Mouse (Mus musculus): ENCODE measurements around the gene Lrrc4c.
A peak's percentile ranks its signal among the peaks of the same experiment; 100 is the strongest.

Gene Lrrc4c

DNA sequence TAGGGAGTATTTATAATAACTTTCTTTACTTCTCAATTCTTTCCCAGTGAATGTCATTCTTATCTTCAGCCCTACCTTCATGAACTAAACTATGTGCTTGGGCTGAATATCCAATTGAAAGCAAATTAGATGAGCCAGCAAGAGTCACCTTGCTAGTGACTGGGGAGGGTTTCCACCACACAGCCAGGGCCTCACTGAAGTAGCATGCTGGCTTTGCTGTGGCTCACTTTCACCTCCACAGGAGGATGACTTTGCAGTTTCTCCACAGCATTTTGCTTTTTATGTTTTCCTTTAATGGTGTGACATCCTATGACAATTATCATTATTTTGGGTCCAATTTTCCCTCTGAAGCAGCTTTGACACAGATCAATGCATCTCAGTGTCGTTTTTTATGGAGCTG lies 1000.0 kb downstream of the Lrrc4c start:
- no peak for DNase-seq

GRCm38 (mm10) chr2:97318536-97318935 lies 1000.6 kb downstream of the Lrrc4c start:
- no peak for DNase-seq

DNA sequence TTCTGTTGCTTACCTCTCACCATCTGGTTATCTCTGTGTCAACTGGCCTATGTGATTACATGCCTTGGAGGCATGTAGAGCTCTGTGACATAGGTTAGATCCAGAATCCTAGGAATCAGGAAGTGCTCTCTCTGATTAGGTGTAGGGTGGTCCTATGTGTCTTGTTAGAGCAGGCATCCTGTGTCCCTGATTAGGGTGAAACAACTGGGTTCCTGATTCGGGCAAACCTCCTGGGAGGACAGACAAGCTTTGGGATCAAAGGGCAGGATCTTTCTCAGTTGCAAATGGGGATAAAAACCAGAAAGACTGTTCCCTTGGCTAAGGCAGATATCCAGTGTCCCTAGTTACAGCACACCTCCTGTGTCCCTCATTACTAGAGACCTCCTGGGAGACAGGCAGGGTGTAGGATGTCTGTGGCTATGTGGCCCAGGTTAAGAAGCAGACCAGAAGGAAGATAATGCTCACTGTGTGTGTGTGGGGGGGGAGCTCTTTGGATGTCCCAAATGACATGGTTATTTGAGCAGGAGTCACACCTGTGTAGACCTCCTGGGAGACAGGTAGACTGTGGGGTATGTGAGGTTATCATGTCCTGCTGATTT lies 1014.2 kb downstream of the Lrrc4c start:
- DNase-seq, result no peak

GRCm38 (mm10) chr2:97339627-97340026 lies 1021.7 kb downstream of the Lrrc4c start:
- no peak for DNase-seq

DNA sequence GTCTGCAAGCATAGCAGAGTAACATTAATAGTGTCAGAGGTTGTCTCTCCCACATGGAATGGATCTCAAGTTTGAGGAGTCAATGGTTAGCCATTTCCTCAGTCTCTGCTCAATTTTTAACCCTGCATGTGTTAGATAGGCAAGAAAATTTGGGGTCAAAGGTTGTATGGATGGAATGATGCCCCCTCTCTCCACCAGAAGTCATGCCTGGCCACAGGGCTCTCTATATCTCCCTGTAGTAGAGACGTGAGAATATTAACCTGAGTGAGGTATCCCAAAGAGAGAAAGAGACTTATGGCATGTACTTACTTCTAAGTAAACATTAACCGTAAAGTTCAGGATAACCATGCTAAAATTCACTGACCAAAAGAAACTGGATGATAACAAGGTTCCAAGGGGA lies 1043.3 kb downstream of the Lrrc4c start:
- no peak for DNase-seq

GRCm38 (mm10) chr2:97369978-97370377 lies 1052.0 kb downstream of the Lrrc4c start:
- DNase-seq, result no peak

DNA sequence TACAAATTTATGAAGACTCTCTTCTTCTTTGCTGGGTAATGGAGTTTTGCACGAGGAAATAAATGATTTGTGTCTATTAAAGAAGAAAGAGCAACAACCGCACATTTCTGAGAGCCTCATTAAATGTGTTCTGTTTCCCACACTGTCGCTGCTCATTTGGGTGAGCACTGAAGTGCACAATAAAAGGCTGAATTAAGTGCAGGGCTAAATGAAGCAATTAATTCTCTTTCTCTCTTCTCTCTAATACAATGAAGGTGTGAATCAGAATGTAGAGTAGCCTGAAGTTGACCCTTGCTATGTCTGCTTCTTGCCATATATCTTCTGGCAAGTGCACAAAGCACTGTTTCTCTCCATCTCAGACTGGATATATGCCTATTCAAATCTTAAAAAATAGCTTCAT lies 1073.5 kb downstream of the Lrrc4c start:
- no peak for DNase-seq

DNA sequence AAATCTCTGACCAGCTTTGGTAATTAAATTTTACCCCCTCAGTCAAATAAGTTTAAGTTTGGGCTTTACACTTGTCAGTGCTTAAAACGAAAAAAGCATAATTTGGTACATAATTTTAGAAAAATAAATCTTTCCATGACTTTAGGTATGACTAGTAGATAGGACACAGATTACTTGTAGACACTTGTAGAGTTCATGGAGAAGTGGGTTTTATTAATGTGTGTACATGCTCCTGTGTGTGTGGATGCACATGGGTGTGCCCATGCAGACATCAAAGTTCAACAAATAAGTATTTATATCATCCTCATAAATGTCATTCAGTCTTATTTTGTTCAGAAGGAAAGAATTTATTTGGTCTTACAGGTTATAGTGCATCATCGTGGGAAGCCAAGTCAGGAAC lies 1073.9 kb downstream of the Lrrc4c start:
- no peak for DNase-seq

- no peak for DNase-seq
Measured at GRCm38 (mm10) chr2:97413066-97413465, 1095.1 kb downstream of the Lrrc4c start.

DNA sequence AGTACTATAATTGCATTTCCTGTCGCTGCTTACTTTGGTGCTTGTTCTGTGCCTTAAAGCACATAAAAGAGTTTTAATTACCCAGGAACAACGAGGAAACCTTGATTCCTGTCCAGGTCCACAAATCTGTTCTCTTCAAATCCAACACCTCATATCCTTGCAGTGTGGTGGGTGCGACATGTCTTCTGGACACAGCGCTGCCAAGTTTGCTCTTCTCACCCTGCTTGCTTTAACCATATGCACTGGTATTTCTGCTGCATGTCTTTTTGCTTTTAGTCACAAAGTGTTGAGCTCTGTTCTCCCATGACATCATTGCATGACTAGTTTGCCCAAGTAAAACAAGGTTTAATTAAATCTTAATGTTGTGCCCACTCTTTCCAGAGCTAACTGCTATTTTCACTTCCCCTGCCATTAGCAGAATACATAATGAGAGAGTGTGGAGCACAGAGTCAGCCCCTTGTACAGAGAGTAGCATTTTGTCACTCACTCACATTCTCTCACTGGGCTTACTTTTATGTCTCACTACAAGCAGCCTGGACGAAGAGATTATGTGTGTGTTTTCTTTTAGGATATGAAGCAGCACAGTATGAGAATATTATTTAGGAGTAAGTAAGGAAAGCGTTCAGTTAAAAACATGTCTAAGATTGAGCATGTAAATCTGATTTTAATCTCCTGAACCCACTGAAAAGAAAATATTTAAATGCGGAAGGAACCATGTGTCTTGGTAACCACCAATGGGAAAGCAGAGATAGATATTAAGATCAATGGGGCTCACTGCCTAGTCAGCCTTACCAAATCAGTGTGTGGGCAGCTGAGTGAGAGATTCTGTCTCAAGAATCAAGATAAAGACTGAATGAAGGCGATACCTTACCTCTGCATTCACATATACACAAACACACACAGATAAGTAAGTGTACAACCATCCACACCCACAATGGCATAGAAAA lies 1096.7 kb downstream of the Lrrc4c start:
- no peak for DNase-seq

- DNase-seq, result no peak
Measured at GRCm38 (mm10) chr2:97434140-97434539, 1116.2 kb downstream of the Lrrc4c start.

- no peak for DNase-seq
Measured at GRCm38 (mm10) chr2:97435616-97436015, 1117.6 kb downstream of the Lrrc4c start.

- DNase-seq, result no peak
Measured at GRCm38 (mm10) chr2:97437767-97438166, 1119.8 kb downstream of the Lrrc4c start.

GRCm38 (mm10) chr2:97463573-97463972 lies 1145.6 kb downstream of the Lrrc4c start:
- no peak for DNase-seq

DNA sequence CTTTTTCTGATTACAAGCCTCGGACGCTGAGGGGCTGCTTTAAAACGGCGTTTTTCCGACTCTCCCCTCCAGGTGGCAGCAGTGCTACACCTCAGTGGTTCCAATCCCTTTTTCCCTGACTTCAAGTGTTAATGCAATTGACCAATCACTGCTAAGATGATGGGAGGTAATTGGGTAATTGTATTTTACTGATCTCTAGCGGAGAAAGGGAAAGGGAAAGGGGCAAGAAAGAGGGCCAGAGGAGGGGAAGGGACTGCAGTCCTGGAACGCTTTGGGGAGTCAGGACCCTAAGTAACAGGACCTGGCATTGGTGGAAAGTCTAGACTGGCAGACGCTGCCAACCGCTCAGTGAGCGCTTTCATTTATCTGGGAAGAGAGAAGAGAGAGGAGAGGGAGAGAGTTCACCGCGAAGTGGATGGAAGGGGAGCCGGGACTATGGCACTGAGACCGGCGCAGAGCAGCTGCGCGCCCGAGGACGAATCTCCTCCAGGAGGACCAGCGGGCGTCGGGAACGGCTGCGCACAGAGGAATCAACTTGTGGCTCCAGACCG lies 1148.3 kb downstream of the Lrrc4c start:
- DNase-seq, result peak; percentile 13

GRCm38 (mm10) chr2:97467031-97467549 lies 1149.1 kb downstream of the Lrrc4c start:
- DNase-seq, result no peak

- DNase-seq, result no peak
Measured at GRCm38 (mm10) chr2:97467664-97468063, 1149.7 kb downstream of the Lrrc4c start.

DNA sequence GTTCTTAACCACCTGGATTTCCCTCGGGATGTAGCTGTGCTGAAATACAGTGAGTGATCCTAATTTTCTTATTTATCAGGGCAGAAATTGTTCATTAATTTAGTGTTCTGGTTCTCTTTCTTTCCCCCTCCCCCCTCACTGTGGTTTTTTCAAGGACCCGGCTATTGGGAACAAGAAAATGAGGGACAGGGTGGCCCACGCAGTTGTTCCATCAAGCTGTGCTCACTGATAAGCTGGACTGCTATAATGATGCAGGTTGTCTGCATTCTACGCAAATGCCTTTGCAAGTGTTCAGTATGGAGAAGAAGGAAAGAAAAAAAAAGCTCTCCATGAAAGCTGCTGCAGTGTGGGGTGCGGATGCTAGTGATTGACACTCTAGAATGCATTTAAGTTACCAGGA lies 1150.4 kb downstream of the Lrrc4c start:
- no peak for DNase-seq

DNA sequence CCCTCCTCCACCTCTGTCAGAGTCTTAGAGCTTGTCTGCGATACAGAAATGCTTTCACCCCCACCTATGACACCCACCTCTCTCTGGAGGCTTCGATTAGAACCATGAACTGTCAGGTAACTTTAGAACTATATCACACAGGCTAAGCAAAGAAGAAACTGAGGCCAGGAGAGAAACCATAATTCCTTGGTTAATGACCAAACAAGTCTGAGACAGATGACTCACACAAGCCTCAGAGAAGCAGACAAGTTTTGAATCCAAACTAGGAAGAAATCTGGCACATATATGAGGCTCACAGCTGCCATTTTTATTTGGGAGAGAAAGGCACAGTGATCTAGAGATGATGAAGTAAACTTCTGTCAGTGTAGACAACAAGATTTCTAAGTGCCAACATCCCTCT lies 1151.4 kb downstream of the Lrrc4c start:
- DNase-seq, result no peak

DNA sequence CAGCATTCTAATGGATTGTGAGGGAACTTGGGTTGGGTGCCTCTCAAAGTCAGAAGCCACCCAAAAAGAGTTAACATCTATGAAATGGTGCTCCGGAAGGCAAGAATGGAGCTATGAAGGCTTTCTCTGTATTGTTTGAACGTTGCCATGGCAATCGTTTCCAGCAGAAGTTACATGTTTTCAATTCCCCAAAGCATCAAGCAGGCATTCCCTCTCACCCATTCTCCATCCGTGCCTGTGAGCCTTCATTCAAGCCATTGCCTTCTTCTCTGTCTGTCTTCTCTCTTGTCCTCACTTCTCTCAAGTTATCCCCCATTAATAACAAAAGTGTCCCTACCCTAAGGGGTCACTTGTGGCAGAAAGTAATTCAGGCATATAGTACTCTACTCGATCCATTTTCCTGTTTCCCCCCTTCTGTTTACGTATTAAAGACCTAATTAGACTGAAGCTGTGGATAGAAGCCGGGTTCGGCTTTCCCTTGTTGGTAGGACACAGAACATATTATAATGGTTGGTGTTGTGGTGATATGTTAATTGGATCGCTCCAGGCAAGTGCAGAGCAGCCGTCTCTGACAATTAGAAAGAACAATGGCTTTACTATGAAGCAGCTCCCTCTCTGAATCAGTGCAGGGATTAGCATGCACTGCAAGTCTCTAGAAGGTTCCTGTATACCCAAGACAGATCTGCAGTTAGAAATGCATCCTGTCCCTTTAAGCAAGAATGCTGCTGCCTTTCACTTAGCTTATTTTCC lies 1160.4 kb downstream of the Lrrc4c start:
- DNase-seq, result no peak

- no peak for DNase-seq
Measured at GRCm38 (mm10) chr2:97478925-97479298, 1160.9 kb downstream of the Lrrc4c start.

DNA sequence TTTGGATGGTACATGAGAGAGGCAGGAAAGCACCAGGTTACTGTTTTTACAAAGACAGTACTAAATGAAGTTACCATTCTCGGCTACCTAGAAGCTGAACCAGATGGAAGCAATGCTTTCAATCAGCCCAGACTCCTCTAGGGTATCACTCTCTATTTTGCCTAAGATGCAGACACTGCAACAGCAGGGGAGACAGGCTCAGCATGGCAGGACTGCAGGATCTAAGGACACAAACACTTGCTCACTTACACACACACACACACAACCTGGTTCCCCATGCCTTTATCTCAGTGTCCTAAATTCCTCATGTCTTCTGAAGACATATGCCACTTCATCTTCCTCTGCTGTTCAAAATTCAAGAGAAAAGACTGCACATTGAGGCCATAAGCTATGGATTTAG lies 1167.0 kb downstream of the Lrrc4c start:
- no peak for DNase-seq

DNA sequence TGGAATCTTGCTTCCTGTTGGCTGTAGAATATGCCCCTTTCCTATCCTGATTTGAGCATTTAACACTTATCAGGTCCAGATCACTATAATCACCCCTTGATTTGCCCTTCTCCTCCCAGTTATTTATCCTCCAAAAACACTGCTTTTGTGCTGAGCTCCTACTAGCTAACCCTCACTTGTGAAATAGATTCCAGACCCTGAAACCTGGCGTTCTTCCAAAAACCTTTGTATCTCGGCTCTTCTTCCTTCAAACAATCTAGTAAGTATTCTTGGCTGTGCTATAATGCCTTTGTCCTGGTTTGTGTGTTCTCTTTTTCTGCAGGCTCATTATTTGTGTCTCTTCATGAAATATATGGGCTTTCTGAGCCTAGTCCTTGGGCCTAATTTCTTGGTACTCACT lies 1167.6 kb downstream of the Lrrc4c start:
- no peak for DNase-seq

Measured in thymus, postnatal 14 days (tissue).